Mouse (Mus musculus) naive thymus-derived CD4-positive, alpha-beta T cell, adult 5 months (primary cell): Measurements from ENCODE around the gene Sag. TPM values are rescaled to one million over a fixed set of nuclear protein-coding genes. Genes with fewer than 3 reads are reported as not detected.

Source experiments
- polyA plus RNA-seq: library from polyadenylated mRNA; unstranded; fragments of 100-300 nt; shearing (Covaris generic); gene quantifications from one replicate; pipeline ENCODE4 v1.2.1, GENCODE M21; 2017

Sag gene
- 1.4 TPM for polyA plus RNA-seq

DNA sequence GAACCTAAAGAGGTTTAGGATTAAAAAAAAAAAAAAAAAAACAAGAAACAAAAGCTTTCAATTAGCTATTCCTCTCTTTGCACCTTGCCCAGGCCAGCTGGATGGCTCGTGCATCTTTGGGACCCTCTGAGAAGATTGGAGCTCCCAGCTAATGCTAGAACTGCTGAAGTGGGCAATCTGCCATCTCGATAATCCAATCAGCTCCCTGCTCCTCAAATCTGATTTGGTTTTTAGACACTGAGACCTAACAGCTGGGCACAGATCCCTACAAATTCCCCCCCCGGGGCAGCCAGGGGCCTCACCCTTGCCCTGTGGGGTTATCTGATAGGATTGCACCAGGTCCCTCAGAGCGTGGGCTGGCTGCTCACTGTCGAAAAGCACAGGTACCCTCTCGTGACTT is at the start of gene Sag:
TSS of gene Sag (plus strand) at position 105 of the 400 bp plus-strand sequence.

DNA sequence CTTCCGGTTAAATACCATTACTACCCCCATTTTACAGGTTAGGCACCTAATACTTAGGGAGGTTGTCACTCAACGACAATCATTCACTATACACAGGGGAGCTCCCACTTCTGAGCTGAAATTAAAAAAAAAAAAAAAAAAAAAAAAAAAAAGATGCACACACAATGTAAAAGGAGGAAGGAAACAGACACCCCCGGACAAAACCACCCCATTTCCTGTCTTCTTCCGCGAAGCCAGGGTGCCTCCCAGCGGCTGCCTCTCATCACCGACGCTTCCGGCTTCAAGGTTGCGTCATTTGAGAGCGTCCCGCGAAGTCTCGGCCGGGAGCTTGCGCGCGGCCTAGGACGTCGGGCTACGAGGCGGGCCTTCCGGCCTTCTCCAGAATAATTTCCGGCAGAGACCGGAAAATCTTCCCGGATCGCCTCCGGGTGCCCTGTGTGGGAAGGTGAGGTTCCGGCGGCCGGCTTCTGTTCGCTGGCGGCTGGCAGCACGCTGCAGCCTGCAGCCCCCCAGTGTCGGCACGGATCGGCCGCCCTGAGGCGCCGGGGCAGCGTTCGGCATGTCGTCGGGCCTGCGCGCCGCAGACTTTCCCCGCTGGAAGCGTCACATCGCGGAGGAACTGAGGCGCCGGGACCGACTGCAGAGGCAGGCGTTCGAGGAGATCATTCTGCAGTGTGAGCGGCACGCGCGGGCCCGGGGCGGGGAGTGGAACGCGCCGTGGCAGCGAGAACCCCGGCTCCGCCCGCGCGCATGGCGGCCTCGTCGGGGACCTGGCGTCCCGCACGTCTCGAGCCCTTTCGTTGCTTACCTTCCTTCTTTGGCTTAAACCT is 47.6 kb upstream of the Sag start, which contains the start of gene Atg16l1:
TSS of gene Atg16l1 (plus strand) at position 230 of the 830 bp plus-strand sequence.

DNA sequence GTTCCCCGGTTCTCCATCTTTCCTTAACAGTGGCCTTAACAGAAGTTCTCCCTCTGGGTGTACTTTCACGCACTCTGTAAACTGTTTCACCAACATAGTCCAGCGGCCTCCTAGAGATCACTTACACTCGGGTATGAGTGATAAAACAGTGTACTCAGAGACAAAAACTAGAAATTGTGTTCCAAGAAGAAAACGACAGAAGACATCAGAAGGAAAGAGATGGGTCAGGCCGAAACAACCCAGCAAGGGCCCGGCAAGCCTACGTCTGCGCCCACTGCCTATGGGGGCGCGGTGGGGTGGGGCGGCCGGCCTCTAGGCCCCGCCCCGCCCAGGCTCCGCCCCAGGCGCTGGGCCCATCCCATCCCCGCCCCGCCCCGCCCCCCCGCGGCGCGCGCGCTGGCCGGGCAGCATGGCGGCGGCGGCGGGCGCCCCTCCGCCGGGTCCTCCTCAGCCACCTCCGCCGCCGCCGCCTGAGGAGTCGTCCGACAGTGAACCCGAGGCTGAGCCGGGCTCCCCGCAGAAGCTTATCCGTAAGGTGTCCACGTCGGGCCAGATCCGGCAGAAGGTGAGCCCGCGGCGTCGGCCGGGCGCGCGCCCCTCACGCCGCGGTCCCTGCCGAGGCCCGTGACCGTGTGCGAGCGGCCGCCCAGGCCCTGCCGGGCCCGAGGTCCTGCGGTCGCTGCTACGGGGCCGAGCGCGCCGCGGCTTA is 49.6 kb downstream of the Sag start, which contains the start of gene Dgkd:
TSS of gene Dgkd (plus strand) at position 396 of the 709 bp plus-strand sequence.

Other genes with a start within 250 kb of the Sag start
- gene Ngef, start 229.8 kb upstream of the Sag start, polyA plus RNA-seq, result not detected
- gene Inpp5d, start 183.4 kb upstream of the Sag start, polyA plus RNA-seq, result 166 TPM
- gene Atg16l1, start 47.8 kb upstream of the Sag start, polyA plus RNA-seq, result 77.5 TPM
- 220 TPM for gene Dgkd, start 49.6 kb downstream of the Sag start, polyA plus RNA-seq
- gene Usp40, start 204.9 kb downstream of the Sag start, polyA plus RNA-seq, result 15.1 TPM